Mouse (Mus musculus) thymus, postnatal 10 days (tissue): ENCODE results near the gene Borcs7.

ENCODE experiments used
- DNase-seq, 2 experiments: peaks; one replicate each; pipeline ENCODE4 v3.0.0; 2021; ENCODE audit warnings: low spot score in 2 of 2

Borcs7 gene

GRCm38 (mm10) chr19:46689460-46690372, at the start of gene Borcs7:
Gene Borcs7, plus strand, starts transcription at chr19:46689906.
- peak; percentile 71 to 73 for DNase-seq

DNA sequence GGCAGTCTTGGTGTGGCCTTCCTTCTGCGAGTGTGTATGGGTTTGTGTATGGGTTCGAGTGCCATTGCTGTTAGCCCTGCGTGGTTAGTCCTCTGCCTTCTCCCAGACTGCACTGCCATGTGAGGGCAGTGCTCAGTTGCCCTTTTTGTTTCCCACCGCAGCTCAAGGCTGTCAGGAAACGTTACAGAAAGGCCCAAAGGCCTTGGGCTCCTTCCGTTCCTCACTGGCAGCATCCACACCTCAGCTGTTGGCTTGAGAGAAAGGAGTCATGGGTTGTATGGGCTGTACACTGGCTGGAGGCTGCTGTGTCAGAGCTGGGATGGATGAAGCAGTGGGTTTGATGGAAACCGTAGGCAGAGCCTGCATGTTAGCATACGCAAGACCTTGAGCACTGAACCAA, 48.9 kb upstream of the Borcs7 start:
- DNase-seq = no peak

- DNase-seq = no peak
Observed at GRCm38 (mm10) chr19:46641420-46642085, 48.2 kb upstream of the Borcs7 start.

DNA sequence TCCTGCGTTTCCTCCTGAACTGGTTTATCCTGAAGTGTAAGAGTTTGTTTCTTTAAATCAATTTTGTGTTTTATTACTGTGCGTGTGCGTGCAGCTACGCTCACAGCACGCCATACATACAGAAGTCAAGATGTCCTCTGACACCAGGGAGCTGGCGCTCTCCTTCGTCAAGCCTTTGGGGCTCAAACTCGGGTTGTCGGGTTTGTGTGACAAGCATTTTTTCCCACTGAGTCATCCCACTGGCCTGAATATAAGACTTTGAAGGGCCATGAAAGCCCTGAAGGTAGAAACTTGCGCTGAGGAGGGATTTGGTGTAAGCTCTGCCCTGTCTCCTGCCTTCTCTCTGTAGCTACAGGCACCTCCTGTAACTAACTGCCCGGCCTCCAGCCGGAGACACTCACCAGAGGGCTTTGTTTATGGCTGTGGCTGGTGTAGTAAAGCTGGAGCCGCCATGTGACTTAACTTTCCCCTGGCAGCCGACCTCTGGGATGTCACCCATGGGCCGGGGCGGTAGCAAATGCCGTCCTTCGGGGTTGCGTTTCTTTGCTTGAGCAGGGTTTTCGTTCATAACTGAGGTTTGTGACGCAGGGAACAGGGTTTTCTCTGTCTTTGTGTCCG, 47.5 kb upstream of the Borcs7 start:
- no peak for DNase-seq

DNA sequence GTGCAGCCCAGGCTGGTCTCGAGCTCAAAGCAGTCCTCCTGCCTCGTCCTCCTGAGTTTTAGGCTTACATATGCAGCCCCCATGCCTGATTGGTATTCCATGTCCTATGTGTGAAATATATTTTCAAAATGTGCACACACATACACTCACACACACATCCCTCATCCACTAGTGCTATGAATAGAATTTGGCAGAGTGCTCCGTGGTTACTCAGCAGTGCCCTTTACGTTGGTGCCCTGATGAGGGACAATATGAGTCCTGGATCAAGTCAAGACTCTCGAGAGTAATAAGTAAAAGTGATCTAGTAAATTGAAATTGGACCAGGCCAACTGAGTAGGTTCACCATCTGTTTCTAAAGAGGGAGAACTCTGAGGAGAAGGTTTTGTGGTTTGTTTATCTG, 46.5 kb upstream of the Borcs7 start:
- DNase-seq = no peak

GRCm38 (mm10) chr19:46644343-46644792, 45.3 kb upstream of the Borcs7 start:
- DNase-seq = no peak

GRCm38 (mm10) chr19:46644793-46645602, 44.7 kb upstream of the Borcs7 start:
- no peak for DNase-seq

- no peak for DNase-seq
Observed at GRCm38 (mm10) chr19:46646041-46646481, 43.6 kb upstream of the Borcs7 start.

DNA sequence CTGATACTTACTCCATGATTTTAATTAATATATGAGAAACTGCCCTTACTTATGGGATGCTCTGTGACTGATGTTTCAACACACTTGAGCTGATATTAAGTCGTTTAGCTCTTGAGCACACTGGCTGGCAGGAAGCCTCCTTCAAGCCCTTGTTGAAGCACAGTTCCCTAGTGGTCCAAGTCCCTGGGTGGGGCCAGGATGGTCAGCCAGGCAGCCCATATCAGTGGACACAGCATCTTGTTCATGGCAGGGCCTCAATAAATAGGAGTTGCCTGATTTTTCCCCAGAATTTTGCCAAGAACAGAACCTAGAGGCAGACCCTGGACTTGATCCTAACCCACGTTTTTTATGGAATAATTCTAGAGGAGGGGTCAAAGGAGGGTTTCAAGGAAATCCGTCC, 42.5 kb upstream of the Borcs7 start:
- no peak for DNase-seq

DNA sequence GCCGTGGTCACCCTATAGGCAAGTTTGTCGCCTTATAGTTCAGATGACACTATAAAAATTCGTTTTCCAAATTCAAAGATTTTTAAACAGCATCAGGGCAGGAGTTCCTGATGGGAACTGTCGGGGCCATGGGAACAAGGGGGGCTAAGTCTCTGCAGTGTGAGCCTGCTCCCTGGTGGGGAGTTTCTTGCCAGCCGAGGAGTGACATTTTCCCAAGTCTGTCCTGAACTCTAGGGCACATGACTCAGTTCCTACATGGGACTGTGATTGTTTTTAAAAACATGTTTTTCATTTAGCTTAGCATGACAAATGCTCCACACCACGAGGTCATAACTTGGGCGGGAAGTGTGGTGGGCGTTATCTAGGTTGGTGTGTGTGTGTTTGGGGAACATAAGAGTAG, 41.9 kb upstream of the Borcs7 start:
- DNase-seq = no peak

DNA sequence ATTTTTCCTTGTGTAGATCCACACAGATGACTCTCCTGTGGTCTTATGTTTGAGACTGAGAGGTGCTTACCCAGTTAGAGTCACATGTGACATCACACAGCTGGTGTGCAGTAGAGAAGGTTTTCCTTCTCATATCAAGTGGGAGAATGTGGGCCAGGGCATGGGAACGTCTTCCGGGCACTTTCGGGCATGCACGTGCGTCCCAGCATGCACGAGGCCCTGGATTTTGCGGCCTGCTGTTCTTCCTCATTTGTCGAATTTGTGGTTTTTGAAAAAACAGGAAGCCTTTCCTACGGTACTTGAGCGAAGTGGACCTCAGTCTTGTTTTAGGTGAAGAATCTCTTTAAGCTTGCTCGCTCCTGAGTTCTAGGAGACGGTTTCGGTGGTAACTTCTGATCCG, 41.1 kb upstream of the Borcs7 start:
- no peak for DNase-seq

GRCm38 (mm10) chr19:46653188-46653587, 36.5 kb upstream of the Borcs7 start:
- no peak for DNase-seq

- DNase-seq = peak; percentile 60 to 67
Observed at GRCm38 (mm10) chr19:46653616-46654235, 36.0 kb upstream of the Borcs7 start.

DNA sequence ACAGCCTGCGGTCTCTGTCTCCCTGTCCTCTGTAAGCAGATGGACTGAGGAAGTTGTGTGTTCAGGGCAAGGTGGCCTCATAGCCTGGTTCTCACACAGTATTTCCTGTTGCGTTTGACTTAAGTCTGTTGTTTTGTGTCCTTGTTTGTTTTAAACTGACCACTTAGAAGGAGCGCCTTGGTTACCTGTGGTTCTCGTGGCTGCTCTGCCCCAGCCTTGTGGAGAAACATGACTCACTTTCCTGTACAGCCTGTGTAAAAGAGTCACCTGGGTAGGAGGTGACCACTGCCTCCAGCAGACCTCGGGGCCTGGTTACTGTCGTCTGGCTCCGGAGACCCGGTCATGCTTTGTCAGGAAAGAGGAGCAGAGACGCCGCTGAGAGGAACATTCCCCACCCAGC, 34.1 kb upstream of the Borcs7 start:
- no peak for DNase-seq

DNA sequence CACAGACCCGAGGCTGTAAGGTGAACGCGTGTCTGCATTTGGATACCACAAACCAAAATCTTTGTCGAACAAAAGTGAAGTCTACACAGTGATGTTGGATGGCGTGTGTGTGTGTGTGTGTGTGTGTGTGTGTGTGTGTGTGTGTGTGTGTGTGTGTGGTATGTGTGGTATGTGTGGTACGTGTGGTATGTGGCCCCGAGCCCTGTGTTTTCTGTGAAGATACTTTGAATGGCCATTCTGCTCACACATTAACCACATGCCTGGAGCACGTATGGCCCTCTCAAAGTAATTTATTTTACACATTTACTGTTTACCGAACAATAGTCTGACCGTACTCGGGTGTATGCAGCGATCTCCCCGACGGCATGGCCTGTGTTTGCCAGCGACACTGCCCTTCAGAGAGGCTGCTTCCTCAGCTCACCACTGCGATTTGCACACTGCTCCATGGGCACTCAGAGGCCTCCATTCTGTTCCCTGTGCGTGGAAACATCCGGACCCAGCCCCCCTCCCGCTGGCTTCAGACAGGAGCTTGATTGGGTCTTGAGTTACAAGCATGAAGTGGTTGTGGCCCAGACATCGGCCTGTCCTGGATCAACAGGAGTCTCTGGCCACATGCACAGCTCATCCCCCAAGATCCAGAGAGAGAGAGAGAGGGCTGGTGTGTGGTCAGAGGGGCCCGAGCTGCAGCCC, 33.4 kb upstream of the Borcs7 start:
- DNase-seq = no peak

DNA sequence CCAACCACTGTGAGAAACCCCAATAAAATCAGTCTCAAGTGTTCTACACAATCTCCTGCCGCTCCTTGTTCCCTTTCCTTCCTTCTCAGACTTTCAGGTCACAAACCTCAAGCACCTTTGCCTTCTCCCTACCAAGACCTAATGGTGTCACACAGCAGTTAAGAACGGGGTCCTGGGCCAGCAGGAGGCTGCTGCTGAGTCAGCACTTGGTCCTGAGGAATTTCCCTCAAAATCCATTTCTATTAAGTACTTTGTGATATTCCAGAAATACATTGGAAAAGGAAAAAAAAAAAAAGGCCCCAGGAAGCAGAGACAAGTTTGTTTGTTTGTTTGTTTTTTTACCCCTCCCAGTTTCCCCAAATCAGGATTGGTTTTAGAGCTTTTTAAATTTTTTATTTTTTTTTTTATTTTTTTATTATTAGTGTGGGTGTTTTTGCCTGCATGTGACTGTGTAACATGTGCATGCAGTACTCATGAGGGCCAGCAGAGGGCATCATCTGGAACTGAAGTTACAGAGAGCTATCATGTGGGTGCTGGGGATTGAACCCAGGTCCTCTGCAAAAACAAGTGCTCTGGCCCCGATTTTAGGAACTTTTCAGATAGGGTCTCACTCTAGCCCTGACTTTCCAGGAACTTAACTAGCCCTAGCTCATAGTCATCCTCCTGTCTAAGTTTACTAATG, 32.2 kb upstream of the Borcs7 start:
- DNase-seq = peak in 1 of 2 experiments; percentile 39

GRCm38 (mm10) chr19:46658348-46658747, 31.4 kb upstream of the Borcs7 start:
- DNase-seq = no peak

GRCm38 (mm10) chr19:46658851-46659250, 30.9 kb upstream of the Borcs7 start:
- DNase-seq = no peak

DNA sequence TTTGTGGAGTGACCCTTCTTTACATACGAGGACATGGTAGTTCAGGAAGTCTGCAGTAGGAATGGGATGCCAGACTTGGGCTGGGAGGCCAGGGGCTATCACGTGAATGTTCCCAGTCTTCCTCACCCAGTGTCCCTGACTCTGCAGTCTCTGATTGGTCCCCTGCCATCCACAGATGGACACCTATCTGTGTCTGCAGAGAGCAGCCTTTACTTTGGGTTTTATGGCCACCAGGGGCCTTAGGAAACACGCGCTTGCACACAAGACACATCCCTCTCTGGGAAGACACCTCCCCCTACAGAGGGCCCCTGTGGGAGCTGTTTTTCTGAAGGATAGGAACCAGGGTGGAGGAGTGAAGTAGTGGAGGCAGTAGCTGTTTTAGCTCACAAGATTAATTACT, 28.2 kb upstream of the Borcs7 start:
- DNase-seq = no peak

DNA sequence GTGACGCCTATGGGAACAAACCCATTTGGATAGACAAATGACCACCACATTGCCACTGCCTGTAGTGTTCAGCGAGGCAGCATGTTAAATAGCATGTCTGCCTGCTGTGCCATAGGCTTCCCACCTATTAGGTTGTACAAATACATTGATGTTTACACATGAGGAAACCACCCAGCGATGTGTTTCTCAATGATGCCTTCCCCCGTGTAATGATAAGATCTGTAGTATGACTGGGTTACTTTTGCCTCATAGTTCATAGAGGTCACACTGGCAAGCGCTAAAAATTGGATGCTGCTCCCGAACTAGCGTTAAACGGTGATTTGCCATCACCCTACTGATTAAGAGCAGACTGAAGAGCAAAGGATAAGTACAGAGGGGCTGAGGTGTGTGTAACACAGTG, 27.5 kb upstream of the Borcs7 start:
- no peak for DNase-seq
